Mouse (Mus musculus) neural tube, embryonic 11.5 days (tissue): ENCODE data around the gene Spata20. TPM values are rescaled to one million over a fixed set of nuclear protein-coding genes. Genes with fewer than 3 reads are reported as not detected.

Experiments
- ATAC-seq: fragments of 200-750 bp; cut with Nextera tagmentation; 2 replicates; pipeline ENCODE4 v1.8.0; 2017; ENCODE audit warnings: moderate number of reproducible peaks, mild to moderate bottlenecking, moderate TSS enrichment, moderate library complexity; ENCODE audit not compliant: insufficient read depth, low FRiP score, low TSS enrichment
- DNase-seq: peaks from one replicate; pipeline ENCODE4 v3.0.0-alpha.2; 2015; ENCODE audit warnings: low spot score
- H3K27ac ChIP-seq: fragments of 300-500 bp; sonication (generic); 2 replicates; pipeline ENCODE4 v1.5.1; 2014; ENCODE audit warnings: low read depth, mild to moderate bottlenecking, low read length
- H3K27me3 ChIP-seq: fragments of 300-500 bp; sonication (generic); 2 replicates; pipeline ENCODE4 v1.6.1; 2014; ENCODE audit warnings: mild to moderate bottlenecking, low read length, mixed read lengths; ENCODE audit not compliant: control insufficient read depth, insufficient read depth
- H3K36me3 ChIP-seq: fragments of 300-500 bp; sonication (generic); 2 replicates; pipeline ENCODE4 v1.6.1; 2014; ENCODE audit warnings: mild to moderate bottlenecking, low read length, moderate library complexity, mixed read lengths; ENCODE audit not compliant: control insufficient read depth, insufficient read depth
- H3K4me1 ChIP-seq: fragments of 300-500 bp; sonication (generic); 2 replicates; pipeline ENCODE4 v1.6.1; 2014; ENCODE audit warnings: low read length, mixed read lengths; ENCODE audit not compliant: control insufficient read depth, insufficient read depth
- H3K4me2 ChIP-seq: fragments of 300-500 bp; sonication (generic); 2 replicates; pipeline ENCODE4 v1.6.1; 2014; ENCODE audit warnings: low read depth, mild to moderate bottlenecking, moderate library complexity
- H3K4me3 ChIP-seq: fragments of 300-500 bp; sonication (generic); 2 replicates; pipeline ENCODE4 v1.5.1; 2014; ENCODE audit warnings: low read depth, low read length
- H3K9ac ChIP-seq: fragments of 300-500 bp; sonication (generic); 2 replicates; pipeline ENCODE4 v1.6.1; 2014; ENCODE audit warnings: mild to moderate bottlenecking, low read length
- H3K9me3 ChIP-seq: fragments of 300-500 bp; sonication (generic); 2 replicates; pipeline ENCODE4 v1.6.1; 2016; ENCODE audit warnings: low read length; ENCODE audit not compliant: control insufficient read depth
- WGBS: fragments of 180-500 bp; shearing (Covaris S2); extraction: QIAGEN DNeasy Blood & Tissue Kit; methylation state at CpG from one replicate; pipeline ENCODE4 v1.1.7; 2014; 5-methylcytosine and 5-hydroxymethylcytosine counted together
- polyA plus RNA-seq: library from polyadenylated mRNA; unstranded; fragments of >200 nt; fragmentation: Nextera tagmentation; extraction: Ambion mirVana; gene quantifications from 2 replicates; pipeline ENCODE4 v1.2.1, GENCODE M21; 2014

Gene Spata20
- polyA plus RNA-seq = 0.23 TPM in 1 of 2 replicates, not detected in the other

DNA sequence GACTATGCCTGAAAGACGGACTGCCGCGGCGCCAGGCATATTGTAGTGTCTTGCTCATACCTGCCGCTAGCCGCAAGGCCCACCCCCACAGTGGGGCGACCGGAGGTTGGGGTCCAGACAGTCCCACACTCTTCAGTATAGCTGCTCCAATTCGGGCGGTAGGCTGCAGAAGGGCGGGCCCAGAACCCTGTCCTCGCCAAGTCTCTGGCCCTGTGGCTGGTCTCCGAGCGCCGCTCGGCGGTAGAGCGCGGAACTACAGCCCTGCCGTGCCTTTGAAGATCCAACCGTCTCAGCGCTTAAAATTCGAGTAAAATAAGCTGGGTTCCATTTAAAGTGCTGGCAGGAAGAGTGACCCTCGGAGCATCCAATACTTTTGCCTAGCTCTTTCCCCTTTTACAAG, at the start of gene Spata20:
TSS of gene Spata20 (minus strand) at position 179 of the 400 bp plus-strand sequence.
- Histone ChIP-seq H3K27me3 (peaks cover 4% of the 10 kb centered on the region; the same call in 1 of the 2 replicates), H3K36me3 (no peaks in the 10 kb centered on the region), H3K9me3 (no peaks in the 10 kb centered on the region), H3K4me3 (no peak within 1 kb of the TSS; the same call in 1 of the 2 replicates), H3K4me2 (no peak within 1 kb of the TSS), H3K4me1 (peaks cover under 1% of the 10 kb centered on the region; the same call in 1 of the 2 replicates), H3K27ac (no peak within 1 kb of the TSS), H3K9ac (no peak within 1 kb of the TSS)
- ATAC-seq (0 out of 2 replicates have a peak, but pooled peaks have one; percentile 60), DNase-seq (peak; percentile 90)
- 2% methylated on average over 24 of the region's 24 CpGs for WGBS

DNA sequence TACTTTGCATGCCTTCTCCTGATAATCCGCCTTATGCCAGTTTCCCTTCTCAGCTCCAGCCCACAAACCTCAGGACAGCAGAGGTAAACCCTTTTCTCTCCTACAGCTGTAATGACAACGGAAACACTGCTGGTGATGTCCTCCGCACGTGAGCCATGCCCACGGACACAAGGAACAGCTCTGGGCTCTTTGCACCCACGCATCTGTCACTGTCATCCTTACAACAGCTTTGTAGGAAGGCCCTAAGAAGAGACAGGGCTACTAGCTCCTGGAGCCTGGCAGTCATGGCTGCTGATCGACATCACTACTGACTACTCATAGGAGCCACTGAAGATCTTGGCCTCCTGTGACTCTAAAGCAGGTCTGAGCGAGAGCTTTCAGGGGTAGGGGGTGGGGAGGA, 47.2 kb upstream of the Spata20 start:
- 78% methylated on average over 8 of the region's 8 CpGs for WGBS
- Histone ChIP-seq H3K4me1 (no peaks in the 10 kb centered on the region), H3K4me2 (no peak overlapping the region), H3K9me3 (no peaks in the 10 kb centered on the region), H3K9ac (no peak overlapping the region), H3K36me3 (no peaks in the 10 kb centered on the region), H3K27me3 (no peaks in the 10 kb centered on the region), H3K27ac (no peak overlapping the region), H3K4me3 (no peak overlapping the region)
- ATAC-seq (no peak), DNase-seq (no peak)

DNA sequence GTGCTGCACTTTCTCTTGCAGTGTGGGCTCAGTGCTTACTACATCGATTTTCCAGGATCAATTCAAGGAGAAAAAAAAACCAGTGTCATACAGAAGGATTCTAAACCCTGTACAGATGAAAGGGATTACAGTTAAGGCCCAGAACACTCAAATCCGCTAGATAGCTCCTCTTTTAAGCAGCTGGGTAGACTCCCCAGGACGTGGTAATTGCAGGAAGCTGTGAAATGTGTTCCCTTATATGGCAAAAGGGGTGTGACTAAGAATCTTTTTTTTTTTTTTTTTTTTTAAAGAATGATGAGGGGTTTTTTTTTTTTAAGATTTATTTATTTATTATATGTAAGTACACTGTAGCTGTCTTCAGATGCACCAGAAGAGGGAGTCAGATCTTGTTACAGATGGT, 42.9 kb upstream of the Spata20 start:
- WGBS = 62% methylated on average over 3 of the region's 3 CpGs
- ATAC-seq (no peak), DNase-seq (no peak)
- H3K27me3 ChIP-seq = no peaks in the 10 kb centered on the region
- no peak overlapping the region for H3K4me3 ChIP-seq
- H3K9me3 ChIP-seq = no peaks in the 10 kb centered on the region
- H3K36me3 ChIP-seq = no peaks in the 10 kb centered on the region
- no peak overlapping the region for H3K4me2 ChIP-seq
- no peak overlapping the region for H3K9ac ChIP-seq
- no peaks in the 10 kb centered on the region for H3K4me1 ChIP-seq
- H3K27ac ChIP-seq = no peak overlapping the region

DNA sequence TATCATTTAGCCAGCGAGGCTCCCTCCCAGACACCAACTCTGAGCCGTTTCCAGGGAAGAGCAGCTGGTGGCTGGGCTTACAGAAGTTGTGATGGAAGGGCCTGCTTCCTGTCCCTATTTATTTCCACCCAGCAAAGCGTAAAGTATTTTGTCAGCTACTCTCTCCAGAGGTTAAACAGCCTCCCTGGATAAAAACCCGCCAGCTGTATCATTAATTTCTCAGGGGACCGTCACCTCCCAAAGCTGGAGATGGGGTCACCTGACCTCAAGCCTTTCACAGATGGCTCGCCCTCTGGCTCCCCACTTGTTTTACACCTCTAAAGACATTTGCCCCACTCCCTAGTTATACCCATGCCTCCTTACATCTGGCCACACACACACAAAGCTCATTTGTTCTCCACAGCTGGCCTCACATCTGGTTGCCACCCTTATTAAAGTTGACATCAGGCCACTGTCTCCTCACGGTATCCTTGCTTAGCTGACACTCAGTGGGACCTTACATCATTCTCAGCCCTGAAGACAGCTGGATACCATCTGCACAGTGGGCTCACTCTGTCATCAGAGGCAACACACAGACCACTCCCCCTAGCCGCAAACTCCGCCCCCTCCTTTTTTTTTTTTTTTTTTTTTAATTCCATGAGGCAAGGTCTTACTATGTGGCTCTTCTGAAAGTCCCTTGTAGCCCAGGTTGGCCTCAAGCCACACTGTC, 40.3 kb upstream of the Spata20 start:
- H3K4me2 ChIP-seq = no peak overlapping the region
- H3K27me3 ChIP-seq = no peaks in the 10 kb centered on the region
- H3K9ac ChIP-seq = no peak overlapping the region
- H3K9me3 ChIP-seq = no peaks in the 10 kb centered on the region
- WGBS = 40% methylated on average over 9 of the region's 9 CpGs
- 0 out of 2 replicates have a peak, but pooled peaks cover 3% of the 10 kb centered on the region for H3K4me1 ChIP-seq
- DNase-seq (peak; percentile 45), ATAC-seq (no peak)
- H3K4me3 ChIP-seq = no peak overlapping the region
- H3K36me3 ChIP-seq = no peaks in the 10 kb centered on the region
- no peak overlapping the region for H3K27ac ChIP-seq

- Histone ChIP-seq H3K4me2 (peak within 1 kb of the TSS; percentile 93), H3K27me3 (no peaks in the 10 kb centered on the region), H3K9me3 (no peaks in the 10 kb centered on the region), H3K36me3 (no peaks in the 10 kb centered on the region), H3K9ac (peak within 1 kb of the TSS; percentile 62), H3K4me1 (peaks cover 8% of the 10 kb centered on the region; the same call in 1 of the 2 replicates), H3K4me3 (peak within 1 kb of the TSS; percentile 54), H3K27ac (no peak within 1 kb of the TSS)
- ATAC-seq (peak; percentile 73), DNase-seq (peak; percentile 77)
- 2% methylated on average over 42 of the region's 42 CpGs for WGBS
Measured at GRCm38 (mm10) chr11:94521219-94521843, 35.4 kb upstream of the Spata20 start, which contains the start of gene Mycbpap. Gene Mycbpap, minus strand, starts transcription at chr11:94521742.

GRCm38 (mm10) chr11:94513452-94513851, 27.5 kb upstream of the Spata20 start:
- WGBS = 71% methylated on average over 9 of the region's 9 CpGs
- H3K36me3 ChIP-seq = no peaks in the 10 kb centered on the region
- ATAC-seq (no peak), DNase-seq (no peak)
- H3K4me1 ChIP-seq = no peaks in the 10 kb centered on the region
- H3K9ac ChIP-seq = no peak overlapping the region
- H3K27ac ChIP-seq = no peak overlapping the region
- H3K4me2 ChIP-seq = no peak overlapping the region
- H3K9me3 ChIP-seq = no peaks in the 10 kb centered on the region
- H3K27me3 ChIP-seq = no peaks in the 10 kb centered on the region
- H3K4me3 ChIP-seq = no peak overlapping the region

DNA sequence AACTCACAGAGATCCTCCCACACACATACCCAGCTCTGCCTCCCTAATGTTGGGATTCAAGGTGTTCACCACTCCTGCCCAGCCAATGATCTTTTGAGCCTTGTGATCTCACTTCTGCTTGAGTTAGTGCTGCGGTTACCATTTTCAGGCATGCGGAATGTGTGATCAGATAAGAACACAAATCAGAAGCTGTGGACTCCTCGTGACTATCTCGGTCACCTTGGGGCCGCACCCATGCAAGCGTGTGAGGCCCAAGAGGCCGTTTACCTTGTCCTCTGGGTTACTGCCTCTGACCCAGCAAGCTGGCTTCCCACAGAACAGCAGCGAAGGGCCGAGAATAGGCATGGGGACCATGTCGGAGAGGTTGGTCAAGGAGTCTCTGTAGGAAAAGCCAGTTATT, 23.0 kb upstream of the Spata20 start:
- Histone ChIP-seq H3K4me2 (no peak overlapping the region), H3K27ac (no peak overlapping the region), H3K9ac (no peak overlapping the region), H3K4me1 (no peaks in the 10 kb centered on the region), H3K27me3 (no peaks in the 10 kb centered on the region), H3K4me3 (no peak overlapping the region), H3K36me3 (no peaks in the 10 kb centered on the region), H3K9me3 (no peaks in the 10 kb centered on the region)
- 94% methylated on average over 10 of the region's 10 CpGs for WGBS
- DNase-seq (no peak), ATAC-seq (no peak)

GRCm38 (mm10) chr11:94501482-94501881, 15.5 kb upstream of the Spata20 start:
- peaks cover 8% of the 10 kb centered on the region for H3K27me3 ChIP-seq
- no peak for ATAC-seq
- WGBS = 89% methylated on average over 8 of the region's 8 CpGs

GRCm38 (mm10) chr11:94500362-94500761, 14.4 kb upstream of the Spata20 start:
- H3K27me3 ChIP-seq = peaks cover 8% of the 10 kb centered on the region
- H3K4me3 ChIP-seq = no peak overlapping the region

More at GRCm38 (mm10) chr11:94501482-94501881, 15.5 kb upstream of the Spata20 start:
- Histone ChIP-seq H3K4me1 (peaks cover 8% of the 10 kb centered on the region), H3K4me3 (no peak overlapping the region), H3K36me3 (no peaks in the 10 kb centered on the region), H3K9ac (no peak overlapping the region), H3K27ac (no peak overlapping the region), H3K9me3 (no peaks in the 10 kb centered on the region), H3K4me2 (no peak overlapping the region)
- no peak for DNase-seq

More at GRCm38 (mm10) chr11:94500362-94500761, 14.4 kb upstream of the Spata20 start:
- DNase-seq (no peak), ATAC-seq (no peak)
- no peak overlapping the region for H3K27ac ChIP-seq
- H3K4me2 ChIP-seq = no peak overlapping the region
- peaks cover 8% of the 10 kb centered on the region for H3K4me1 ChIP-seq
- WGBS = 28% methylated on average over 8 of the region's 8 CpGs
- no peaks in the 10 kb centered on the region for H3K36me3 ChIP-seq
- no peaks in the 10 kb centered on the region for H3K9me3 ChIP-seq
- no peak overlapping the region for H3K9ac ChIP-seq
